Mouse (Mus musculus) bone marrow macrophage, adult 2 months (primary cell): ENCODE measurements around the gene Zfp784.

Experiments
- CTCF ChIP-seq: IDR thresholded peaks from 2 replicates; pipeline ENCODE4 v1.5.1; 2012; ENCODE audit warnings: low read depth, mild to moderate bottlenecking, low read length, moderate library complexity
- POLR2A ChIP-seq: IDR thresholded peaks from 2 replicates; pipeline ENCODE4 v1.6.1; 2012; ENCODE audit warnings: mild to moderate bottlenecking, low read depth, low read length, borderline replicate concordance

GRCm38 (mm10) chr7:5012681-5013513 lies 25.3 kb downstream of the Zfp784 start:
- TF ChIP-seq CTCF (no peak), POLR2A (no peak)
